Mouse (Mus musculus): ENCODE data around the gene Atg5.
A peak's percentile ranks its signal among the peaks of the same experiment; 100 is the strongest.

Gene Atg5

DNA sequence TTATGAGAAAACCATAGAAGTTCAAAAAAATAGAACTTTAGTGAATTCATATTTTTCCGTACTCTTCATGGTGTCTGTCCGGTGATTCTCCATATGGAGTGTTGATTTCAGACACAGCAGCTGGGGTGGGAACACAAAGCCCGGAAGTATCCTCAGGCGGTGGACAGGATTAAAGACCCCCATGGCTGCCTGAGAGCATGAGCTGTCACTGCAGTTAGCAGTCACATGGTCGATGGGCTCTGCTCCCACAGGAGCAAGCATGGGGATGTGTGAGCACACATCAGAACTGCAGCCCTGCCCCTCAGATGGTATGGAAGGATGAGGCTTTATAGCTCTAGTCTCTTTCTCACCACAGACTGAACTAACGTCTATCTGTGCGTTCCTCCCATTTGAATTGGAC, 87.1 kb downstream of the Atg5 start:
- DNase-seq = no peak

DNA sequence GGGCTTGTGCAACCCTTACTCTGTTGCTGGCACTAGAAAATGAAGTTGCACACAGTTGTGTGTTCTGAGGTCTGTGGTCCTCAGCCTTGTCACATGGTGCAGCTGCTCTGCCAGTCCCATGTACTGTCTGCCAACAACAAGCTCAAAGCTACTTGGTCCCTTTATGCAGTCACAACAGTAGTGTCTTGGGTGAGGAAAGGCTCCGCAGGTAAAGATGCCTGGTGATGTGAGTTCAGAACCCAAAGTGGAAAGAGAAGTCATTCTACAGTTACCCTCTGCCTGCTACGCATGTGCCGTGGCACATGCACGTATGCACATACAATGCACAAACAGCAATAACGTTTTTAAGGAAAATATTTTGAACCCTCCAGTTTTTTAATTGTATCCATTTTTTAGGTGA, 88.5 kb downstream of the Atg5 start:
- no peak for DNase-seq

DNA sequence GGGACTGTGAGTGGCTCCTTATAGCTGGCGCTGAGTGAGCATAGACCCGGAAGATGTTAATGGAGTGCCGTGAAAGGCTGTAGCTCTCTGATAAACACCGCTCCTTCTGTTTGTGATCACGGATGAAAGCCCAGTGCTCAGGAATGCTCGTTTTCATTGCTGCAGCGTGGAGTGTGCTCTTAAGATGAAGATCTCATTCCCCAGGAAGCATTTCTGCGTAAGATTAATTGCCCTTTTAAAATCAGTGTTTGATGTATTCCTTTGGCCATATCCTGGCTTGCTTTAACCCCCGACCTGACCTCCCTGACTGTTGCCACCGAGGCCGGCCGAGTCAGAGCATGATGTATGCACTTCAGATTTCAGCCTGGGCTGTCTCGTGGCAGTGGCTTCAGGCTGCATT, 89.2 kb downstream of the Atg5 start:
- no peak for DNase-seq

- DNase-seq = no peak
Measured at GRCm38 (mm10) chr10:44358816-44359215, 90.7 kb downstream of the Atg5 start.

GRCm38 (mm10) chr10:44360632-44361031, 92.5 kb downstream of the Atg5 start:
- no peak for DNase-seq

- no peak for DNase-seq
Measured at GRCm38 (mm10) chr10:44362435-44362834, 94.3 kb downstream of the Atg5 start.

DNA sequence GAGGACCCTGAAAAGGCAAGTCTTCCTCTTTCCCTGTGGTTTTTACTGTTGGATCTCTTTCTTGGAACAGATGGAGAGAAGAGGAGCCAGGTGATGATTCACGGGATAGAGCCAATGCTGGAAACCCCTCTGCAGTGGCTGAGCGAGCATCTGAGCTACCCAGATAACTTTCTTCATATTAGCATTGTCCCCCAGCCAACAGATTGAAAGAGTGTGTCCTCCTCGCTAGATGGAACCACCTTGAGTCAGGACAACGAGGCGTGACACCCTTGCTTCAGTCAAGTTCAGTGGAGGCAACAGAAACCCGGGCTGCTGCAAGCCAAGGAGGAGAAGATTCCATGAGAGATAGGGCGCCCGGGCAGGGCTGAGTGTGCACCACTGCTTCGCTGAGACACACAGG, 94.7 kb downstream of the Atg5 start:
- DNase-seq = no peak

DNA sequence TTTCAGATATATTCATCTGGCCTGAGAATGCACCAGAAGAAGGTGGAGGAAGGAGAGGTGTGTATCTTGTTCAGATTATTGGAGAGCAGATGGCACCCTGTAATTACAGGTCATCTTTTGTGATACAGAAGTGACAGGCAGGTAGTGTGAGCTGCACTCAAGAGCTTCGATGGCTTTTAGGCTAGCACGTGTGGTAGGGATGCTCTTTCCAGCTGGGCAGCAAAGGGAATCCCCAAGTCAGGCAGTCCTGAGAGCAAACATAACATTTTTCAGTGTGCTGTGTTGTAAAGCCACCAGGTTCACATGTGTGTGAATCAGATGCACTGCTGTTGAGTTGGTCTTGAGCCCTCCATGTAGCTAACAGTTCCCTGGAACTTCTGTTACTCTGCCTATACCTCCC, 98.0 kb downstream of the Atg5 start:
- DNase-seq = no peak

GRCm38 (mm10) chr10:44367043-44367442, 98.9 kb downstream of the Atg5 start:
- DNase-seq = no peak

- DNase-seq = no peak
Measured at GRCm38 (mm10) chr10:44368596-44368995, 100.4 kb downstream of the Atg5 start.

DNA sequence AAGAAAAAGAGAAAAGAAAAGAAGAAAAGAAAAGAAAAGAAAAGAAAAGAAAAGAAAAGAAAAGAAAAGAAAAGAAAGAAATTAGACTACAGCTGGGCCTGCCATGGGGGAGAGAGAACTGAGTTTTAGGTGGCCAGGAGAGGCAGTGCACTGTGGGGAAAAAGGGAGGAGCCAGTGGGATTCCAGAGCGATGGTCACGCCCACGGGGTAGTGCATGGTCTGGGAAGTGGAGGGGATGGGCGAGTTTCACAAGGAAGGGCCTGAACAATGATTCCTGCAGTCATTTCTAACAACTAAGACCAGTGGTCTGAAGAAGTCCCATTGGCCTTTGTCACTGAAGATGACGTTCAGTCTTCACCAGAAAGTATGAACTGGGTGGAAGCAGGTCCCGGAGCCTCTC, 102.5 kb downstream of the Atg5 start:
- DNase-seq = no peak

GRCm38 (mm10) chr10:44372210-44372609, 104.1 kb downstream of the Atg5 start:
- peak; percentile 38 for DNase-seq

DNA sequence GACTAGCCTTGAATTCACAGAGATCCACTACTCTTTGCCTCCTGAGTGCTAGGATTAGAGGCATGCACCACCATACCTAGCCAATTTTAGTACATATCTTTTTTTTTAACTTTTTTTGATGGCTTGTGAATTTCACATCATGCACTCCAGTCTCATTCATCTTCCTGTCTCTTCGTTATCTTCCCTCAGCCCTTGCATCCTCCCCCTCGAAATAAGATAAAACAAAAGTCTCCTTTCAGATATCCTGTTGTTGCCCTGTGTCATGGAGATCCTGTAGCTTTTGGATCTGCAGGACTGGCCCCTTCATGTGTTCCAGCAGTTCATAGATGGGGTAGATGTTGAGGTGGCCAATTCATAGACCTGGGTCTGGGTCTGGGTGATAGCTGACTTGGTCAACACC, 106.5 kb downstream of the Atg5 start:
- no peak for DNase-seq

DNA sequence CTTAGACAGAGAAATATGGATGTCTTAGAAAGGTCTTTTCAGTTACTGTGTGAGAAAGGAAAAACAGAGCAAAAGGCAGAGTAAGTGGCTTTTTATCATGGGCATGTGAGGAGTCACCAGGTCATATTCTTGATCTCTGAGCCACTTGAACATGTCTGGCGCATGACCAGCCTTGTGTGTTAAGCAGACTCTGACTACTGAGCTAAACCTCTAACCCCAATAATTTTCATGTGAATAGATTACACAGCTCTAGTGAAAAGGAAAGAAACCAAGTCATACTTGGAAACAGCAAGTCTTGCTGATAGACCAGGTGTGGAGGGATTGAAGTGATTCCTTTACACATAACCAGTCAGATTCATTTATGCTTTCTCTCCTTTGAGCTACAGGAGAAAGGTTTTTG, 107.3 kb downstream of the Atg5 start:
- DNase-seq = no peak

GRCm38 (mm10) chr10:44377821-44378220, 109.7 kb downstream of the Atg5 start:
- DNase-seq = no peak

GRCm38 (mm10) chr10:44378403-44378802, 110.2 kb downstream of the Atg5 start:
- DNase-seq = no peak

- peak; percentile 49 for DNase-seq
Measured at GRCm38 (mm10) chr10:44380476-44381208, 112.5 kb downstream of the Atg5 start.

DNA sequence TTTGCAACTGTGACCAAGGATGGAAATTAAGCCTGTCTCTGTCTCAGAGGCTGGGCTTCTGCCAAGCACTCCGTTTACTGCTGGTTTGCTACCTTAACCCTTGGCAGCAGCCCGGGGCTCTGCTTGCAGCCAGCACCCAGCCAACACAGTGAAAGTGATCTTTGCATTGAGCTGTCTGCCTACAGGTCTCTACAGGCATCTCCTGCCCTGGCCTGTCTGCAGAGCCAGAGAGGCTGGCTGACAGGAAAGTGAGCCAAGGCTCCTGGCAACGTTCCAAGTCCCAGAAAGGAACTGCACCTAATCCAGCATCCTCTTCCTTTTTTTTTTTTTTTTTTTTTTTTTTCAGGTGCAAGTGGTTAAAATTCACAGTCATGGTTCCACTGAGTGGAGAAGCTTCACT, 113.2 kb downstream of the Atg5 start:
- DNase-seq = peak; percentile 55

DNA sequence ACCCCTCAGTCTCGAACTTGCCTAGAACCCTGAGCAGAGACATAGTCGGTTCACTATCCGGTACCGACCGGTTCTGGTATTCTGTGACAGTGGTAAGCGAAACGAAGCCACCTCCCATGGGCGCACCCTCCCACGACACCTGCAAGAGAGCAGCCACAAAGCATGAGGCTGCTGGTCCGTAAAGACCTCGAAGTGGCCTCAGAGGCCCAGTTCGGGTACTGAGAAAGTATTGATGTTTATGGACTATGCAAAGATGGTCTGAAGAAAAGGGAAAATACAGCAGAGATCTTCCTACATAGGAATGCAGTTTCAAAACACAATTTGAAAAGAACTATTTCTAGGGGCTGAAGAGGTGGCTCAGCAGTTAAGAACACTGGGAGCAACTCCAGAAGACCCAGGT, 113.8 kb downstream of the Atg5 start:
- no peak for DNase-seq

- no peak for DNase-seq
Measured at GRCm38 (mm10) chr10:44383213-44383612, 115.1 kb downstream of the Atg5 start.

GRCm38 (mm10) chr10:44385227-44385626, 117.1 kb downstream of the Atg5 start:
- DNase-seq = no peak

GRCm38 (mm10) chr10:44388706-44389233, 120.6 kb downstream of the Atg5 start:
- DNase-seq = no peak

- DNase-seq = no peak
Measured at GRCm38 (mm10) chr10:44390286-44390685, 122.1 kb downstream of the Atg5 start.

DNA sequence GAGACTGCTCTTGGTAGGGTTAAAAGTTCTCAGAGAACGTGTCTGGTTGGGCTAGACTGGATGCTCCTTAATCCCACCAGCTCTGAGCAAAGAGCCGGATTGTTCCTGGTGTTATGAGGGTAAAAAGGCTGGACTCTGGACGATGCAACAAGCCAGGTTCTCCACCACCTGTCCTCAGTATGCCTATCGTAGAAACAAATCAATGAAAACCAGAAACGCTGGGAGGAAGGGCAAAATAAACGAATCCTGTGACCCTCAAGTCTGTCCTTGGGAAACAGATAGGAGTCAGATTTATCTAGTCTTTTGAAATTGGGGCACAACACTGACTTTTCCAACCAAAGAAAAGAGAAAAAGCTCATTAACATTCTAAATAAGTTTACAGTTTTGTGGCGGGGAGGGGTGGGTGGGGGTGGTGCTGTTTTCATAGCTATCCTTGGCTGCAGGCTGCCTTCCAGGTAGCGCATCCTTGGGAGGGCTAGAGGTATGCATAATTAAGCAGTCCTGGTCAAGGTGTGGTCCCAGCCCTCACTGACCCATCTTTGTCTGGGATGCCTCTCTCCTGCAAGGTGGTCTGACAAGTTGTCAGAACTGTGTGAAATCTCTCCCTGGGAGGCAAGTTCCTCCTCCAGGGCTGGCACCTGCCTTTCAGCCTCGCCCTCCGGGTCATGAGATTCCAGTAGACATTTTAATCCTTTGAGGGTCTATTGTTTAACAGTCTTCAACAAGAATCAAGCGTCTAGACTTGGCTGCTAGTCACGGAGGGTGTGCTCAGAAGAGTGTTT, 123.5 kb downstream of the Atg5 start:
- no peak for DNase-seq
